Mouse (Mus musculus): ENCODE results near the gene Zfp13. TPM values are rescaled to one million over a fixed set of nuclear protein-coding genes. Genes with fewer than 3 reads are reported as not detected.
A peak's percentile ranks its signal among the peaks of the same experiment; 100 is the strongest.

Gene Zfp13
- polyA plus RNA-seq, 1 experiment from 2014 or later = 16.7 TPM

DNA sequence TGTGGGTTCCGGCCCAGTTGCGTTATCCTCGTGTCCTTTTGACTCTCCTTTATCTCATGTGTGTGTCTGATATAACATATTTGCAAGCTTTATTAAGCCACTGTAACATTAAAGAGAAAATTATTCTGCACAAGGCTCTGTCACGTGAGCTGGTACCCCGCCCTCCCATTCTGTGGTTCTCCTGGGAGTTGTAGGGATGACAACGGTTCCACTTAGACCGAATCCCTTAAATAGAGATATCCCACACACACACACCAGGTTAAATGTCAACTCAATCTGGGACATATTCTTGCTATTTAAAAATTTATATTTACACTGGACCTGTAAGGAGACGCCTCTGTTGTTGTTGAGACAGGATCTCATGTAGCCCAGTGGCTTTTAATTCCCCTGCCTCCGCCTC, 49.8 kb downstream of the Zfp13 start:
- Histone ChIP-seq H3K4me3 (ENCODE audit: low read depth, low read length) (peak overlapping the region; percentile 45), H3K9ac (ENCODE audit: low read depth, low read length) (no peak overlapping the region), H3K4me2 (replicated peaks; ENCODE audit: low read depth, low read length) (peak overlapping the region; percentile 52), H3K4me1 (replicated peaks; ENCODE audit: control insufficient read depth, insufficient read depth, low read length) (no peaks in the 10 kb centered on the region), H3K27me3 (ENCODE audit: control insufficient read depth, insufficient read depth, low read length) (no peaks in the 10 kb centered on the region), H3K9me3 (ENCODE audit: control insufficient read depth, low read length) (no peaks in the 10 kb centered on the region), H3K36me3 (ENCODE audit: control insufficient read depth, insufficient read depth, low read length) (no peaks in the 10 kb centered on the region), H3K27ac (ENCODE audit: low read depth, low read length) (no peak overlapping the region)
- ATAC-seq (ENCODE audit: low FRiP score) (no peak), DNase-seq (ENCODE audit: low spot score) (peak; percentile 53)
- WGBS = 4% methylated on average over 9 of the region's 9 CpGs

DNA sequence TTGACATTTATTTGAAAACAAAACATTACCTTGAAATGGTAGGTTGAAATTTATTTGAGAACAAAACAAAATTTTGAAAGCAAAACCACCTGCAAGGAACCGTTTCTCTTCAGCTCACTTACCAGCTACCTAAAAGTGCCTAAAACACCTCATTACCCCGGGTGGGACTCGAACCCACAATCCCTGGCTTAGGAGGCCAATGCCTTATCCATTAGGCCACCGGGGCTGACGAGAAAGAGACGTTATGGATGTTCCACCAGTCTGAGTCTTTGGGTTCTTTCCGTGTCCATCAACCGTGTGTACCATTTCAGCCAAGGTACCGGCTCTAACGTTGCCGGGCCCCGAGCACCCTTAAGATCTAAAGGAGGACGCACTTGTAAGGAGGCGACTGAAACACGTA, 50.7 kb downstream of the Zfp13 start:
- Histone ChIP-seq H3K27me3 (ENCODE audit: control insufficient read depth, insufficient read depth, low read length) (no peaks in the 10 kb centered on the region), H3K4me1 (replicated peaks; ENCODE audit: control insufficient read depth, insufficient read depth, low read length) (no peaks in the 10 kb centered on the region), H3K27ac (ENCODE audit: low read depth, low read length) (no peak overlapping the region), H3K4me2 (replicated peaks; ENCODE audit: low read depth, low read length) (peak overlapping the region; percentile 52), H3K4me3 (ENCODE audit: low read depth, low read length) (peak overlapping the region; percentile 45), H3K36me3 (ENCODE audit: control insufficient read depth, insufficient read depth, low read length) (no peaks in the 10 kb centered on the region), H3K9me3 (ENCODE audit: control insufficient read depth, low read length) (no peaks in the 10 kb centered on the region), H3K9ac (ENCODE audit: low read depth, low read length) (no peak overlapping the region; the same call in 1 of the 2 replicates)
- peak; percentile 93 for DNase-seq (ENCODE audit: low spot score)
- WGBS = 1% methylated on average over 15 of the region's 15 CpGs
- ATAC-seq (ENCODE audit: low FRiP score) = peak; percentile 39; the same call in 1 of the 2 replicates

GRCm38 (mm10) chr17:23547681-23548443, 51.4 kb downstream of the Zfp13 start:
- WGBS = 52% methylated on average over 11 of the region's 11 CpGs
- Histone ChIP-seq H3K9ac (ENCODE audit: low read depth, low read length) (no peak overlapping the region), H3K4me3 (ENCODE audit: low read depth, low read length) (no peak overlapping the region), H3K27ac (ENCODE audit: low read depth, low read length) (no peak overlapping the region), H3K27me3 (ENCODE audit: control insufficient read depth, insufficient read depth, low read length) (no peaks in the 10 kb centered on the region), H3K36me3 (ENCODE audit: control insufficient read depth, insufficient read depth, low read length) (no peaks in the 10 kb centered on the region), H3K4me2 (replicated peaks; ENCODE audit: low read depth, low read length) (no peak overlapping the region), H3K4me1 (replicated peaks; ENCODE audit: control insufficient read depth, insufficient read depth, low read length) (no peaks in the 10 kb centered on the region), H3K9me3 (ENCODE audit: control insufficient read depth, low read length) (no peaks in the 10 kb centered on the region)
- DNase-seq (ENCODE audit: low spot score) (no peak), ATAC-seq (ENCODE audit: low FRiP score) (no peak)

GRCm38 (mm10) chr17:23546702-23547505, 52.4 kb downstream of the Zfp13 start:
- ATAC-seq (ENCODE audit: low FRiP score) (peak; percentile 20), DNase-seq (ENCODE audit: low spot score) (peak; percentile 90)
- Histone ChIP-seq H3K4me1 (replicated peaks; ENCODE audit: control insufficient read depth, insufficient read depth, low read length) (0 out of 2 replicates have a peak, but pooled peaks cover under 1% of the 10 kb centered on the region), H3K27me3 (ENCODE audit: control insufficient read depth, insufficient read depth, low read length) (no peaks in the 10 kb centered on the region), H3K27ac (ENCODE audit: low read depth, low read length) (no peak overlapping the region), H3K9ac (ENCODE audit: low read depth, low read length) (peak overlapping the region; percentile 73), H3K36me3 (ENCODE audit: control insufficient read depth, insufficient read depth, low read length) (no peaks in the 10 kb centered on the region), H3K4me3 (ENCODE audit: low read depth, low read length) (peak overlapping the region; percentile 72), H3K9me3 (ENCODE audit: control insufficient read depth, low read length) (no peaks in the 10 kb centered on the region), H3K4me2 (replicated peaks; ENCODE audit: low read depth, low read length) (peak overlapping the region; percentile 54)
- WGBS = under 1% methylated on average over 42 of the region's 42 CpGs

DNA sequence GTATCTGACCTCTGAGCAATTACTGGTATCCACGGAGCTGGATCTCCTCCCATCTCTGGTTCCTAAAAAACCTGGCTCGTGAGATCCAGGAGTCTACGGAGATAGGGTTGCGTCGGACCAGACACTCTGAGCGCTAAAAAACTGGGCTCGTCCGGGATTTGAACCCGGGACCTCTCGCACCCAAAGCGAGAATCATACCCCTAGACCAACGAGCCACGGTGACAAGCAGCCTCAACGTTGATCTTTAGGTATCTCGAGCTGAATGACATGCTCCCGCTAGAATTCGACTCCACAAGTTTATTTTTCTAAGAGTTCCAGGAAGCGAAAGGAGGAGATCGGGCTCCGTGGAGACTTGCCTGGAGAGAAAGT, 53.0 kb downstream of the Zfp13 start:
- H3K27ac ChIP-seq (ENCODE audit: low read depth, low read length) = no peak overlapping the region
- ATAC-seq (ENCODE audit: low FRiP score) (peak; percentile 51), DNase-seq (ENCODE audit: low spot score) (peak; percentile 89)
- H3K9me3 ChIP-seq (ENCODE audit: control insufficient read depth, low read length) = no peaks in the 10 kb centered on the region
- H3K27me3 ChIP-seq (ENCODE audit: control insufficient read depth, insufficient read depth, low read length) = no peaks in the 10 kb centered on the region
- peak overlapping the region; percentile 72 for H3K4me3 ChIP-seq (ENCODE audit: low read depth, low read length)
- 0 out of 2 replicates have a peak, but pooled peaks cover 2% of the 10 kb centered on the region for H3K4me1 ChIP-seq (replicated peaks; ENCODE audit: control insufficient read depth, insufficient read depth, low read length)
- no peaks in the 10 kb centered on the region for H3K36me3 ChIP-seq (ENCODE audit: control insufficient read depth, insufficient read depth, low read length)
- WGBS = 0% methylated on average over 20 of the region's 20 CpGs
- H3K4me2 ChIP-seq (replicated peaks; ENCODE audit: low read depth, low read length) = peak overlapping the region; percentile 54
- 0 out of 2 replicates have a peak overlapping the region, but pooled peaks have one; percentile 73 for H3K9ac ChIP-seq (ENCODE audit: low read depth, low read length)

GRCm38 (mm10) chr17:23545841-23546240, 53.4 kb downstream of the Zfp13 start:
- Histone ChIP-seq H3K27me3 (ENCODE audit: control insufficient read depth, insufficient read depth, low read length) (no peaks in the 10 kb centered on the region), H3K4me3 (ENCODE audit: low read depth, low read length) (no peak overlapping the region), H3K27ac (ENCODE audit: low read depth, low read length) (no peak overlapping the region), H3K9me3 (ENCODE audit: control insufficient read depth, low read length) (no peaks in the 10 kb centered on the region), H3K9ac (ENCODE audit: low read depth, low read length) (no peak overlapping the region), H3K4me1 (replicated peaks; ENCODE audit: control insufficient read depth, insufficient read depth, low read length) (0 out of 2 replicates have a peak, but pooled peaks cover 2% of the 10 kb centered on the region), H3K36me3 (ENCODE audit: control insufficient read depth, insufficient read depth, low read length) (no peaks in the 10 kb centered on the region), H3K4me2 (replicated peaks; ENCODE audit: low read depth, low read length) (no peak overlapping the region)
- no peak for DNase-seq (ENCODE audit: low spot score)
- no peak for ATAC-seq (ENCODE audit: low FRiP score)
- 14% methylated on average over 6 of the region's 6 CpGs for WGBS

DNA sequence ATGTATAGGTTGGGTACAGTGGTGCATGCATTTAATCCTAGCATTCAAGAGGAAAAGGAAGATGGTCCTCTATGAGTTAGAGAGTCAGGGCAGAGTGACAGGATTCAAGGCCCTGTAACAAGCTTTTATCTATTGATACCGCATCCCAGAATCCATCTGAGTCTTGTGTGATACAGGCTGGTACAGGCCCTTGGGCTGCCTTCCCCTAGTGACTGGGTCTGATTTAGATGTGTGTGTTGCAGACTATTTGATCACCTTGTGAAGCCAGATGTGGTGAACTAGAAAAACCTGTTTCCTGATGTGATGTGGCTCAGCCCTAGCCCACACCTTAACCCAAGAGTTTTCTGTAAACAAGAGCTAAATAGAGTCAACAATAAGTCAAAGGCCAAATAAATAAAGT, 54.5 kb downstream of the Zfp13 start:
- no peak overlapping the region for H3K27ac ChIP-seq (ENCODE audit: low read depth, low read length)
- 0 out of 2 replicates have a peak, but pooled peaks cover 2% of the 10 kb centered on the region for H3K4me1 ChIP-seq (replicated peaks; ENCODE audit: control insufficient read depth, insufficient read depth, low read length)
- DNase-seq (ENCODE audit: low spot score) = no peak
- H3K4me2 ChIP-seq (replicated peaks; ENCODE audit: low read depth, low read length) = no peak overlapping the region
- H3K9me3 ChIP-seq (ENCODE audit: control insufficient read depth, low read length) = no peaks in the 10 kb centered on the region
- ATAC-seq (ENCODE audit: low FRiP score) = no peak
- H3K9ac ChIP-seq (ENCODE audit: low read depth, low read length) = no peak overlapping the region
- no peaks in the 10 kb centered on the region for H3K27me3 ChIP-seq (ENCODE audit: control insufficient read depth, insufficient read depth, low read length)
- H3K4me3 ChIP-seq (ENCODE audit: low read depth, low read length) = no peak overlapping the region
- no peaks in the 10 kb centered on the region for H3K36me3 ChIP-seq (ENCODE audit: control insufficient read depth, insufficient read depth, low read length)
- 100% methylated on average over 1 of the region's 1 CpGs for WGBS

GRCm38 (mm10) chr17:23543983-23544382, 55.3 kb downstream of the Zfp13 start:
- 0 out of 2 replicates have a peak, but pooled peaks cover 2% of the 10 kb centered on the region for H3K4me1 ChIP-seq (replicated peaks; ENCODE audit: control insufficient read depth, insufficient read depth, low read length)
- H3K9ac ChIP-seq (ENCODE audit: low read depth, low read length) = no peak overlapping the region
- no peaks in the 10 kb centered on the region for H3K9me3 ChIP-seq (ENCODE audit: control insufficient read depth, low read length)
- no peak overlapping the region for H3K27ac ChIP-seq (ENCODE audit: low read depth, low read length)
- no peak for ATAC-seq (ENCODE audit: low FRiP score)
- 76% methylated on average over 4 of the region's 4 CpGs for WGBS
- H3K4me3 ChIP-seq (ENCODE audit: low read depth, low read length) = no peak overlapping the region
- no peaks in the 10 kb centered on the region for H3K27me3 ChIP-seq (ENCODE audit: control insufficient read depth, insufficient read depth, low read length)
- H3K4me2 ChIP-seq (replicated peaks; ENCODE audit: low read depth, low read length) = no peak overlapping the region
- no peaks in the 10 kb centered on the region for H3K36me3 ChIP-seq (ENCODE audit: control insufficient read depth, insufficient read depth, low read length)
- DNase-seq (ENCODE audit: low spot score) = no peak
